Mouse (Mus musculus) olfactory bulb, adult 2 months (tissue): ENCODE data around the gene Gpr137c. TPM values are rescaled to one million over a fixed set of nuclear protein-coding genes. Genes with fewer than 3 reads are reported as not detected.

ENCODE experiments used
- H3K27ac ChIP-seq: fragments of 200-500 bp; 2 replicates; pipeline ENCODE4 v1.5.1; 2012; ENCODE audit warnings: low read depth, low read length; ENCODE audit not compliant: insufficient read depth
- H3K4me1 ChIP-seq: fragments of 200-500 bp; 2 replicates; pipeline ENCODE4 v1.6.1; 2012; ENCODE audit warnings: low read length; ENCODE audit not compliant: control insufficient read depth, insufficient read depth
- H3K4me3 ChIP-seq: fragments of 200-500 bp; 2 replicates; pipeline ENCODE4 v1.5.1; 2012; ENCODE audit warnings: mild to moderate bottlenecking, low read depth, low read length, moderate library complexity; ENCODE audit not compliant: insufficient read depth
- CTCF ChIP-seq: fragments of 200-500 bp; IDR thresholded peaks from 2 replicates; pipeline ENCODE4 v1.5.1; 2012; ENCODE audit warnings: low read depth, mild to moderate bottlenecking, low read length, moderate library complexity; ENCODE audit not compliant: insufficient read depth
- POLR2A ChIP-seq: fragments of 200-500 bp; IDR thresholded peaks from 2 replicates; pipeline ENCODE4 v1.6.1; 2012; ENCODE audit warnings: mild to moderate bottlenecking, low read depth, low read length, moderate library complexity; ENCODE audit not compliant: insufficient read depth
- WGBS: fragments of 180-500 bp; shearing (Covaris S2); methylation state at CpG from one replicate; pipeline ENCODE4 v1.1.7; 2018; 5-methylcytosine and 5-hydroxymethylcytosine counted together
- polyA plus RNA-seq: library from polyadenylated mRNA; stranded (reverse); fragments of >200 nt; gene quantifications from 2 replicates; pipeline ENCODE4 v1.2.4, GENCODE M21; 2012; ENCODE audit warnings: low replicate concordance; ENCODE audit not compliant: missing spikeins, insufficient read depth, insufficient read length

The Gpr137c gene
- polyA plus RNA-seq, 1 experiment, result not detected

DNA sequence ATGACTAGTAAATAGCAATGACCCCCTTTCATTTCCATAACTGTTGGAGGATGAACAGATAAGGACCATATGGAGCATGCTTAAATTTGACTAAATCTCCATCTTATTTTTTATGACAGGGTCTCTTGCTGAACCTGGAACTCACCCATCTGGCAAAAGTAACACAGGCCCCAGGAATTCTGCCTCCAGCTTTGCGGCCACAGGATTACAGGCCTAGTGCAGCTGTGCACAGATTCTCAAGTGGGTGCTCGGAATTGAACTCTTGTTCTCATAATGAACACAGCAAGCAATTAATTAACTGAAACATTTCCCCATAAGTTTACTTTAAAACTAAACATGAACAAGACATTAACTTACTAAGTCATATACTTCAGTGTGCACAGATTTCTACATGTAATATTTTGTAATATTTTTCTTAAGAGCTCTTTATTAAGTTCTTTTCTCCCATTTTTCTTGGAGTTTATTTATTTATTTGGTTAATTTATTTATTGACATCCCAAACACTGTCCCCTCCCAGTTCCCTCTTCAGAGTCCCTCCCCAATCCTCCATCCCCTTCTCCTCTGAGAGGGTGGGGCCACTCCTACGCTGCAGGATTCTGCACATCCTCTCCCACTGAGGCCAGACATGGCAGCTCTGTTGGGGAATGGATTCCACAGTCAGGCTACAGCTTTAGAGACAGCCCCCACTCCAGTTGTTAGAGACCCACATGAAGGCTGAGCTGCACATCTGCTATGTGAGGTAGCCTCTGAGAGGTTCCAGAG is 44.5 kb downstream of the Gpr137c start:
- Histone ChIP-seq H3K4me1 (no peaks in the 10 kb centered on the region), H3K4me3 (no peak overlapping the region), H3K27ac (no peak overlapping the region)
- 83% methylated on average over 3 of the region's 3 CpGs for WGBS
- TF ChIP-seq POLR2A (no peak), CTCF (no peak)

DNA sequence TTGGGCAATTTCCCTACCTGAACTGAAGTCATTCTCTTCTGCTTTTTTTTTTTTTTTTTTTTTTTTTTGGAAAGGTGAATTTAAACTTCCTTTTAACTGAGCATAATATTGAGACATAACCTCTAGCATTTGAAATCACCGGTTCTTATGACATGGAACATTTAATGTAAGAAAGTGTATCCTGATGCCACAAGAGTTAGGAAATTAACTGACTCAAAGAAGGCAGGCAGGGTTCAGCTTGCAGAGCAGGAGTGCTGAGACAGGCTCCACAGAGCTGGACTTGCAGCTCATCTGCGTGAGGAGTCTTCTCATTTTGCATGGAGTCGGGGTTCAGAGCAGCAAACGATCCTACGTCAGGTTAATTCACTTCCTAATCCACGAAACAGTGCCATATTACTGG is 56.3 kb downstream of the Gpr137c start:
- H3K4me1 ChIP-seq, result no peaks in the 10 kb centered on the region
- H3K4me3 ChIP-seq, result no peak overlapping the region
- H3K27ac ChIP-seq, result no peak overlapping the region
- WGBS, result 93% methylated on average over 6 of the region's 6 CpGs
- TF ChIP-seq POLR2A (no peak), CTCF (no peak)

- WGBS, result 89% methylated on average over 3 of the region's 3 CpGs
- no peak overlapping the region for H3K4me3 ChIP-seq
- TF ChIP-seq POLR2A (no peak), CTCF (no peak)
- H3K4me1 ChIP-seq, result no peaks in the 10 kb centered on the region
- no peak overlapping the region for H3K27ac ChIP-seq
Observed at GRCm38 (mm10) chr14:45282066-45282465, 62.5 kb downstream of the Gpr137c start.

DNA sequence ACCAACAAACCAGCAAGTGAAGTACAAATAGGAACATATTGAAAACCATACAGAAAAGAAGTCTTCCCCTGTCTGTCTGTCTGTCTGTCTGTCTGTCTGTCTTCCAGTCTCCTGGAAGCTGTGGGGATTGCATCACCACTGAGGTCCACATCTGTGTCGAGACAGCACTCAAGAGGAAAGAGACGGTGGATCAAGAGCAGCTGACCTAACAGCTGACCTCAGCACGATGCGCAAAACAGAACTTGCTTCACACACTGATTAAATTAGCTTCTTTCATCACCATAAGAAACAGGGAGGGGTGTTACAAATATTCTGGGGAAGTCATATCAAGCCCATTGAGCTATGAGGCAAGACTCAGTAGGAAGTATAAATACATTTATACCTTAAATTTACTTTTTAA is 72.1 kb downstream of the Gpr137c start:
- no peak for TF ChIP-seq POLR2A
- TF ChIP-seq CTCF, result no peak
- Histone ChIP-seq H3K4me3 (no peak overlapping the region), H3K4me1 (no peaks in the 10 kb centered on the region), H3K27ac (no peak overlapping the region)
- WGBS, result 82% methylated on average over 4 of the region's 4 CpGs

DNA sequence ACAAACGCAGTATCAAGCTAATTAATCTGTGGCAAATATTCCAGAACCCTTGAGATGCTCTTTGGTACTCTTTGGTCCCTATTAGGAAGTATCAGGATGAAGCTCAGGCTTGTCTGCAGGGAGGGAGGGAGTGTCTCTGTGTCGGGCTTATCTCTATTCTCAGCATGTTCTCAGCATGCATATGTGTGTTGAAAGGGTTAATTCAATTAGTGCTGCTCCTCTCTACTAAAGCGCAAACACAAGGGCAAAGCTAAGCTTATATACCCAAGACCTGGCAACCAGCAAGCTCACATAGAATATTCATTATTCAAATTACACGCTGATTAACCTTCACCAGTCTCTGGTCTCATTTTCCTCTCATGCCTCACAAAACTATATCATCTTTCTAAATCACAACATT is 84.4 kb downstream of the Gpr137c start:
- WGBS, result 51% methylated on average over 4 of the region's 4 CpGs
- Histone ChIP-seq H3K27ac (no peak overlapping the region), H3K4me3 (no peak overlapping the region), H3K4me1 (no peaks in the 10 kb centered on the region)
- TF ChIP-seq POLR2A (no peak), CTCF (no peak)

DNA sequence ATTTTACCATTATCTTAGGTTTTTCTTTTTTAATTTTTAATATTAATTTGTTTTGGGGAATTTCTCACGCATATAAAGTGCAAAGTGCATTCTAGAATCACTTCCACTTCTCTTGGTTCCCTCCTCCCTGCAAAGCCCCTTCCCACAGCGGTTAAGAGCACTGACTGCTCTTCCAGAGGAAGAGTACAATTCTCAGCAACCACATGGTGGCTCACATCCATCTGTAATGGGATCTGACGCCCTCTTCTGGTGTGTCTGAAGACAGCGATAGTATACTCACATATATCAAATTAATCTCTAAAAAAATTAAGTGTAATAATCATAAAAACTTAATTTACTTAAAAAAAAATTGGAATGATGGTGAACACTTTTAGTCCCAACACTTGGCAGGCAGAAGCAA is 84.9 kb downstream of the Gpr137c start:
- Histone ChIP-seq H3K4me1 (peaks cover under 1% of the 10 kb centered on the region; the same call in 1 of the 2 replicates), H3K27ac (no peak overlapping the region), H3K4me3 (no peak overlapping the region)
- WGBS, result 66% methylated on average over 4 of the region's 4 CpGs
- TF ChIP-seq POLR2A (no peak), CTCF (no peak)

- Histone ChIP-seq H3K4me1 (peaks cover 6% of the 10 kb centered on the region; the same call in 1 of the 2 replicates), H3K4me3 (no peak overlapping the region), H3K27ac (no peak overlapping the region)
- TF ChIP-seq CTCF (no peak), POLR2A (no peak)
- 95% methylated on average over 5 of the region's 5 CpGs for WGBS
Observed at GRCm38 (mm10) chr14:45305852-45306251, 86.3 kb downstream of the Gpr137c start.

DNA sequence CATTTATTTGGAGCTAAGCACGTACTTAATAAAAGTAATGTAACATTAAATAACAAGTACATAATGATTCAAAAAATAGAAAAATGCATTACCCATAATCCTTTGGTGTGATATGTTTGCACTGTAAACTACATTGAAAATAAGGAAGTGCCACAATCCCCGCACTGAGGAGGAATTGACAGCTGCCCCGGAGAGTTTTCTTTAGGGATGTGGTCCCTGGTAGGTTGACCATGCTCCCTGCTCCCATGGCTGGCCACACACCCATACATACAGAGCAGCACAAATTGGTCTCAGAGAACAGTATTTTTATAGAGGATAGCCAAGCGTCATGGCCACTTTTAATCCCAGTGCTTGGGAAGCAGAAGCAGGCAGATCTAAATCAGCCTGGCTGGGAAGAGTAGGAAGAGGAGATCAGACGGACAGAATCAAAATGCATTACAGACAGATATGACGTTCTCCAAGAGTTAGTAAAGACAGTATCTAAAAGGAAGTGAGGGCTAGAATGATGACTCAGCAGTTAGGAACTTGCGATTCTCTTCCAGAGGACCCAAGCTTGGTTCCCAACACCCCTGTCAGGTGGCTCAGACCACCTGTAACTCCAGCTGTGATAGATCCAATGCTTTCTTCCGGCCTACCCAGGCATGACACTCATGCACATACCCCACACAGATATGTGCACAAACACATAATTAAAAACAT is 88.3 kb downstream of the Gpr137c start:
- TF ChIP-seq POLR2A (no peak), CTCF (no peak)
- peaks cover 6% of the 10 kb centered on the region; the same call in 1 of the 2 replicates for H3K4me1 ChIP-seq
- H3K27ac ChIP-seq, result no peak overlapping the region
- WGBS, result 92% methylated on average over 8 of the region's 8 CpGs
- no peak overlapping the region for H3K4me3 ChIP-seq

GRCm38 (mm10) chr14:45309646-45310045 is 90.1 kb downstream of the Gpr137c start:
- Histone ChIP-seq H3K27ac (no peak overlapping the region), H3K4me3 (no peak overlapping the region), H3K4me1 (peaks cover 6% of the 10 kb centered on the region; the same call in 1 of the 2 replicates)
- 76% methylated on average over 13 of the region's 13 CpGs for WGBS
- TF ChIP-seq CTCF, result no peak
- TF ChIP-seq POLR2A, result no peak

GRCm38 (mm10) chr14:45310101-45310500 is 90.6 kb downstream of the Gpr137c start:
- peaks cover 6% of the 10 kb centered on the region; the same call in 1 of the 2 replicates for H3K4me1 ChIP-seq
- WGBS, result 89% methylated on average over 14 of the region's 14 CpGs
- H3K4me3 ChIP-seq, result no peak overlapping the region
- no peak overlapping the region for H3K27ac ChIP-seq
- TF ChIP-seq POLR2A, result no peak
- TF ChIP-seq CTCF, result no peak
